Mouse (Mus musculus) thymus, adult 2 months (tissue): ENCODE results near the gene Fnbp1l.

Experiments
- CTCF ChIP-seq: fragments of 200-500 bp; IDR thresholded peaks from 2 replicates; pipeline ENCODE4 v1.5.1; 2012; ENCODE audit warnings: mild to moderate bottlenecking, control low read depth, low read length, moderate library complexity, borderline replicate concordance; ENCODE audit not compliant: control insufficient read depth, poor library complexity, insufficient read depth; ENCODE audit errors: extremely low read depth
- POLR2A ChIP-seq: fragments of 200-500 bp; IDR thresholded peaks from 2 replicates; pipeline ENCODE4 v1.6.1; 2012; ENCODE audit warnings: mild to moderate bottlenecking, low read length, control low read depth, moderate library complexity; ENCODE audit not compliant: control insufficient read depth, poor library complexity, insufficient read depth; ENCODE audit errors: extremely low read depth

GRCm38 (mm10) chr3:122539961-122540690, 79.4 kb downstream of the Fnbp1l start:
- no peak for TF ChIP-seq CTCF
- no peak for TF ChIP-seq POLR2A
